In genomic region chr5:113638055-113638454, GRCm38 (mm10) we compare ENCODE assay signal across 20 mouse cellular contexts. TPM values are rescaled to one million over a fixed set of nuclear protein-coding genes. Genes with fewer than 3 reads are reported as not detected.
DNase-seq lines count a peak whose midpoint lies in the region; ATAC-seq lines count a peak whose summit lies in the region.
"Had no signal": no experiment of that assay in that cellular context is flagged by ENCODE, and none has a peak within 500 bp of the region (broad histone marks: within the 10 kb centered on the region; RNA-seq: fewer than 3 reads in every experiment).

No protein-coding gene starts in this region.

- H3K4me3 ChIP-seq in heart, embryonic 11.5 days (ENCODE audit: low read depth, low read length): no peak overlapping the region
- no peak overlapping the region for H3K4me3 ChIP-seq in limb, embryonic 10.5 days
- no peak overlapping the region for H3K4me3 ChIP-seq in limb, embryonic 15.5 days
- H3K4me3 ChIP-seq: embryonic facial prominence, embryonic 10.5 days; forebrain, embryonic 13.5 days; heart, adult 2 months; heart, embryonic 13.5 days; hindbrain, embryonic 13.5 days; intestine, embryonic 15.5 days had no signal

- no peaks in the 10 kb centered on the region for H3K36me3 ChIP-seq in heart, embryonic 11.5 days (ENCODE audit: control insufficient read depth, insufficient read depth, low read length)
- H3K36me3 ChIP-seq in limb, embryonic 10.5 days: no peaks in the 10 kb centered on the region
- H3K36me3 ChIP-seq in limb, embryonic 15.5 days: no peaks in the 10 kb centered on the region
- H3K36me3 ChIP-seq: embryonic facial prominence, embryonic 10.5 days; G1E; heart, embryonic 13.5 days; hindbrain, embryonic 13.5 days; intestine, embryonic 15.5 days had no signal

- no peak overlapping the region for H3K27ac ChIP-seq in heart, embryonic 11.5 days (ENCODE audit: low read depth, low read length)
- H3K27ac ChIP-seq in limb, embryonic 10.5 days: peak overlapping the region; percentile 42; the same call in 1 of the 2 replicates
- peak overlapping the region; percentile 55; the same call in 1 of the 2 replicates for H3K27ac ChIP-seq in limb, embryonic 15.5 days
- H3K27ac ChIP-seq: embryonic facial prominence, embryonic 10.5 days; forebrain, embryonic 13.5 days; heart, adult 2 months; heart, embryonic 13.5 days; hindbrain, embryonic 13.5 days; intestine, embryonic 15.5 days had no signal

- no peak for ATAC-seq in heart, embryonic 11.5 days (replicated peaks; ENCODE audit: insufficient number of reproducible peaks, low FRiP score, low TSS enrichment)
- no peak for ATAC-seq in limb, embryonic 15.5 days (ENCODE audit: insufficient number of reproducible peaks, low FRiP score, low TSS enrichment, low read depth)
- no peak for ATAC-seq in megakaryocyte-erythroid progenitor cell, adult 5-6 weeks (replicated peaks; ENCODE audit: low FRiP score, low TSS enrichment, poor library complexity, severe bottlenecking)
- ATAC-seq: forebrain, embryonic 13.5 days; intestine, embryonic 15.5 days had no signal

- DNase-seq in heart, adult 11 months: peak; percentile 92
- DNase-seq in left cerebral cortex, postnatal 4 days: peak; percentile 42
- DNase-seq in left cerebral cortex, adult 9 months (ENCODE audit: low spot score in 2 of 2): no peak
- DNase-seq in limb, embryonic 10.5 days (ENCODE audit: low spot score): no peak
- DNase-seq: adrenal gland, adult 8-10 months; adrenal gland, postnatal 36 days; cerebellum, adult 11 months; cerebellum, adult 9-10 months; forebrain, postnatal 0 days; heart, postnatal 36 days had no signal

- intact Hi-C loops in left cerebral cortex, postnatal 4 days (cut with DNase I): no loop called here

- peaks cover 27% of the 10 kb centered on the region for H3K27me3 ChIP-seq in heart, embryonic 11.5 days (ENCODE audit: control insufficient read depth, insufficient read depth, low read length)
- H3K27me3 ChIP-seq in limb, embryonic 10.5 days (ENCODE audit: low read depth, poor library complexity, severe bottlenecking): no peaks in the 10 kb centered on the region
- H3K27me3 ChIP-seq in limb, embryonic 15.5 days: no peaks in the 10 kb centered on the region
- H3K27me3 ChIP-seq: forebrain, embryonic 13.5 days; hindbrain, embryonic 13.5 days; intestine, embryonic 15.5 days had no signal

- WGBS in heart, embryonic 11.5 days (ENCODE audit: insufficient replicate concordance): 67% methylated on average over 12 of the region's 12 CpGs
- 87% methylated on average over 12 of the region's 12 CpGs for WGBS in limb, embryonic 10.5 days
- 83% methylated on average over 12 of the region's 12 CpGs for WGBS in limb, embryonic 15.5 days

- no peak overlapping the region for H3K9ac ChIP-seq in heart, embryonic 11.5 days (ENCODE audit: low read depth, low read length)
- H3K9ac ChIP-seq in limb, embryonic 15.5 days: no peak overlapping the region
- H3K9ac ChIP-seq: forebrain, embryonic 13.5 days; forebrain, postnatal 0 days; heart, embryonic 13.5 days; hindbrain, embryonic 13.5 days; intestine, embryonic 15.5 days had no signal

- H3K4me2 ChIP-seq in heart, embryonic 11.5 days: no peak overlapping the region
- no peak overlapping the region for H3K4me2 ChIP-seq in limb, embryonic 15.5 days
- H3K4me2 ChIP-seq: forebrain, embryonic 13.5 days; heart, embryonic 13.5 days; hindbrain, embryonic 13.5 days; intestine, embryonic 15.5 days had no signal

- H3K9me3 ChIP-seq in heart, embryonic 11.5 days (replicated peaks; ENCODE audit: control insufficient read depth, low read length): no peaks in the 10 kb centered on the region
- no peaks in the 10 kb centered on the region for H3K9me3 ChIP-seq in limb, embryonic 10.5 days (replicated peaks)
- H3K9me3 ChIP-seq in limb, embryonic 15.5 days: no peaks in the 10 kb centered on the region
- H3K9me3 ChIP-seq: embryonic facial prominence, embryonic 10.5 days; forebrain, embryonic 13.5 days; heart, embryonic 13.5 days; hindbrain, embryonic 13.5 days; intestine, embryonic 15.5 days had no signal

- peaks cover 21% of the 10 kb centered on the region for H3K4me1 ChIP-seq in heart, embryonic 11.5 days (ENCODE audit: control insufficient read depth, insufficient read depth, low read length)
- peaks cover 75% of the 10 kb centered on the region for H3K4me1 ChIP-seq in limb, embryonic 10.5 days
- H3K4me1 ChIP-seq in limb, embryonic 15.5 days: peaks cover 56% of the 10 kb centered on the region

RNA-seq across cellular contexts. Expression of gene Cmklr1, which starts 12.2 kb away (rescaled TPM):
- 1.7 and 1.8 TPM in 2 replicates for polyA plus RNA-seq in heart, embryonic 11.5 days (2014; fragmentation: Nextera tagmentation; extraction: Ambion mirVana)
- 1 to 10 TPM; 2.7 to 2.9 TPM for total RNA-seq in left cerebral cortex, postnatal 4 days (2021)
- polyA plus RNA-seq in limb, embryonic 10.5 days (2016; fragmentation: Nextera tagmentation; extraction: Ambion mirVana): 2.3 and 3.4 TPM in 2 replicates
- polyA plus RNA-seq in limb, embryonic 15.5 days (2015; fragmentation: Nextera tagmentation; extraction: Ambion mirVana): 10.4 and 12.0 TPM in 2 replicates
- total RNA-seq in megakaryocyte-erythroid progenitor cell, adult 5-6 weeks (2014; fragmentation: Nextera tagmentation): 0.48 and 2.2 TPM in 2 replicates
- total RNA-seq in megakaryocyte-erythroid progenitor cell, adult 5-6 weeks (2017): 0.23 TPM in 1 of 2 replicates, not detected in the other
- polyA plus RNA-seq: G1E had no signal

Comparison
In these comparisons a context has a peak if more than half of its experiments do, and no peak if none do; other contexts are left out.
1. DNase-seq: peak in heart, adult 11 months (single experiment) and left cerebral cortex, postnatal 4 days (single experiment); none in left cerebral cortex, adult 9 months (0 of 2) and limb, embryonic 10.5 days (single experiment).